Mouse (Mus musculus): Measurements from ENCODE around the gene Tsnaxip1. TPM values are rescaled to one million over a fixed set of nuclear protein-coding genes. Genes with fewer than 3 reads are reported as not detected.
A peak's percentile ranks its signal among the peaks of the same experiment; 100 is the strongest.

Gene Tsnaxip1
- polyA plus RNA-seq, 2 experiments = 0.18 to 0.19 TPM

GRCm38 (mm10) chr8:105851651-105852143 is 24.2 kb downstream of the Tsnaxip1 start:
- ATAC-seq (ENCODE audit: low FRiP score, low read depth) = peak; percentile 85
- peak; percentile 97 for DNase-seq (ENCODE audit: low spot score)
- H3K9ac ChIP-seq (ENCODE audit: low read depth, low read length, severe bottlenecking) = peak overlapping the region; percentile 71

DNA sequence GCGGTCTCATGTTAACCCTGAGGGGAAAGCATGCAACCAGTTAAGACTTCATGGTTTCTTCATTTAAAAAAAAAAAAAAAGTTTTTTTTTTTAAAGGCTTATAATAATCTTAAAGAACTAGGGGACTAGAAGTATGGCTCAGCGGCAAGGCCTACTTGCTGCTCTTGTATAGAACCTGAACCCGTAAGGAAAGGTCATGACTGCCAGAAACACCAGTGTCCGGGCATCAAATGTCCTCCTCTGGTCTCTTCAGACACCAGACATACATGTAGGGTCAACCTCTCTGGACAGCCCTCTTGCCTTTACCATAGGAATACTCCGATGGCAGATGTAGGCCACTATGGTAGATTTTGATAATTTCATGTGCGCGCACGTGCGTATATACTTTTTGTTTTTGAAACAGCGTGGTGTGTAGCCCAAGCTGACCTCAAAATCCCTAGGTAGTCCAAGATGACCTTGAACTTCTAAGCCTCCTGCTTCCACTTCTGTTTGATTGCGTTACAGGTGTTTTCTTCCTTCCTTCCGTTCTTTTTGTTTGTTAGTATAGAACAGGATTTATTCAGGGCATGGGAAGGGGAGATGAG is 24.7 kb downstream of the Tsnaxip1 start:
- no peak overlapping the region for H3K9ac ChIP-seq (ENCODE audit: low read depth, low read length, severe bottlenecking)
- H3K9me3 ChIP-seq (ENCODE audit: control insufficient read depth, low read length) = no peaks in the 10 kb centered on the region
- peaks cover 19% of the 10 kb centered on the region for H3K4me1 ChIP-seq (ENCODE audit: control insufficient read depth, insufficient read depth, low read length)
- H3K4me2 ChIP-seq (replicated peaks; ENCODE audit: low read depth, low read length, severe bottlenecking) = no peak overlapping the region; the same call in 1 of the 2 replicates
- peaks cover 20% of the 10 kb centered on the region for H3K36me3 ChIP-seq (ENCODE audit: control insufficient read depth, insufficient read depth, low read length)
- no peaks in the 10 kb centered on the region for H3K27me3 ChIP-seq (ENCODE audit: control insufficient read depth, insufficient read depth, low read length)
- no peak for TF ChIP-seq POLR2A (IDR thresholded peaks at IDR 0.05; ENCODE audit: borderline replicate concordance, extremely low read depth, insufficient read depth, insufficient read length)
- DNase-seq (ENCODE audit: low spot score) (no peak), ATAC-seq (ENCODE audit: low FRiP score, low read depth) (no peak)
- peak overlapping the region; percentile 66; the same call in 1 of the 2 replicates for H3K27ac ChIP-seq (replicated peaks; ENCODE audit: low read depth, low read length)
- WGBS = 80% methylated on average over 12 of the region's 12 CpGs
- peak overlapping the region; percentile 70 for H3K4me3 ChIP-seq (replicated peaks; ENCODE audit: low read length)

More at GRCm38 (mm10) chr8:105851651-105852143, 24.2 kb downstream of the Tsnaxip1 start:
- peak; percentile 97; the same call in 1 of the 2 replicates for TF ChIP-seq POLR2A (IDR thresholded peaks at IDR 0.05; ENCODE audit: borderline replicate concordance, extremely low read depth, insufficient read depth, insufficient read length)
- WGBS = under 1% methylated on average over 34 of the region's 34 CpGs
- no peaks in the 10 kb centered on the region for H3K9me3 ChIP-seq (ENCODE audit: control insufficient read depth, low read length)
- peaks cover 26% of the 10 kb centered on the region for H3K36me3 ChIP-seq (ENCODE audit: control insufficient read depth, insufficient read depth, low read length)
- peak overlapping the region; percentile 70 for H3K4me3 ChIP-seq (replicated peaks; ENCODE audit: low read length)
- peaks cover 13% of the 10 kb centered on the region for H3K4me1 ChIP-seq (ENCODE audit: control insufficient read depth, insufficient read depth, low read length)
- no peaks in the 10 kb centered on the region for H3K27me3 ChIP-seq (ENCODE audit: control insufficient read depth, insufficient read depth, low read length)
- H3K27ac ChIP-seq (replicated peaks; ENCODE audit: low read depth, low read length) = peak overlapping the region; percentile 66
- peak overlapping the region; percentile 69 for H3K4me2 ChIP-seq (replicated peaks; ENCODE audit: low read depth, low read length, severe bottlenecking)

DNA sequence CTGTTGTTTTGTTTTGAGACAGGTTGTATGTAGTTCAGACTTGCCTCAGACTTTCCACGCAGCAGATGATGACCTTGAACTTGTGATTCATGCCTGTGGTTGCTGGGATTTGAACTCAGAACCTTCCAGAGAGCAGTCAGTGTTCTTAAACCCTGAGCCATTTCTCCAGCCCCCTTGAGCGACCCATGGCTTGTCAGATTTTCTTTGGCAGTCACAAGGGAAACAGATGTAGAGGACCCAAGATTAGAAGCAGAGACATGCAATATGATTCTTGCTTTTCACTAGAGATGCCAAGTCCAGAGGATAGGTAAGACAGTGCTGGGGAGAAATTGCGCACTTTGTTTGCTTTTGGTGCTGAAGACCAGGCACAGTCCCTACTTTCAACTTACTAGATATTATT is 25.6 kb downstream of the Tsnaxip1 start, which contains the start of gene Cenpt:
TSS of gene Cenpt (minus strand) at position 101 of the 400 bp plus-strand sequence.
- Histone ChIP-seq H3K9ac (ENCODE audit: low read depth, low read length, severe bottlenecking) (no peak within 1 kb of the TSS), H3K4me2 (replicated peaks; ENCODE audit: low read depth, low read length, severe bottlenecking) (no peak within 1 kb of the TSS), H3K4me3 (replicated peaks; ENCODE audit: low read length) (no peak within 1 kb of the TSS; the same call in none of the 2 replicates), H3K36me3 (ENCODE audit: control insufficient read depth, insufficient read depth, low read length) (peaks cover 16% of the 10 kb centered on the region), H3K4me1 (ENCODE audit: control insufficient read depth, insufficient read depth, low read length) (peaks cover 26% of the 10 kb centered on the region), H3K27ac (replicated peaks; ENCODE audit: low read depth, low read length) (no peak within 1 kb of the TSS), H3K9me3 (ENCODE audit: control insufficient read depth, low read length) (no peaks in the 10 kb centered on the region), H3K27me3 (ENCODE audit: control insufficient read depth, insufficient read depth, low read length) (no peaks in the 10 kb centered on the region)
- ATAC-seq (ENCODE audit: low FRiP score, low read depth) (no peak), DNase-seq (ENCODE audit: low spot score) (no peak)
- TF ChIP-seq POLR2A (IDR thresholded peaks at IDR 0.05; ENCODE audit: borderline replicate concordance, extremely low read depth, insufficient read depth, insufficient read length) = no peak
- 92% methylated on average over 3 of the region's 3 CpGs for WGBS

DNA sequence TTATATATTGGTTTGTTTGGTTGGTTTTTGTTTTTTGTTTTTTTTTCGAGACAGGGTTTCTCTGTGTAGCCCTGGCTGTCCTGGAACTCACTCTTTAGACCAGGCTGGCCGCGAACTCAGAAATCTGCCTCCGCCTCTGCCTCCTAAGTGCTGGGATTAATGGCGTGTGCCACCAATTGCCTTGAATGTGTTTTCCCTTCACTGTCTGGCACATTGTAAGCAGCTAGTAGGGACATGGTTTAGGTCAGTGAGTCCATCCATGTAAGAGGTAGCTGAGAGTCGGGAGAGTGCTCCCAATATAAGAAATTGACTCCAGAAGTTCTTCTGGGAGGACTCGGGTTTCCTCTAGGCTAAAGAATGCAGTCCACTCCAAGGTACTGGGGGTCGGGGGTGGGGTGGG is 26.8 kb downstream of the Tsnaxip1 start:
- DNase-seq (ENCODE audit: low spot score) = no peak
- ATAC-seq (ENCODE audit: low FRiP score, low read depth) = no peak
- H3K27me3 ChIP-seq (ENCODE audit: control insufficient read depth, insufficient read depth, low read length) = no peaks in the 10 kb centered on the region
- peak overlapping the region; percentile 78 for H3K9ac ChIP-seq (ENCODE audit: low read depth, low read length, severe bottlenecking)
- peak overlapping the region; percentile 79 for H3K4me3 ChIP-seq (replicated peaks; ENCODE audit: low read length)
- TF ChIP-seq POLR2A (IDR thresholded peaks at IDR 0.05; ENCODE audit: borderline replicate concordance, extremely low read depth, insufficient read depth, insufficient read length) = no peak
- no peaks in the 10 kb centered on the region for H3K9me3 ChIP-seq (ENCODE audit: control insufficient read depth, low read length)
- peaks cover 5% of the 10 kb centered on the region for H3K36me3 ChIP-seq (ENCODE audit: control insufficient read depth, insufficient read depth, low read length)
- H3K4me1 ChIP-seq (ENCODE audit: control insufficient read depth, insufficient read depth, low read length) = peaks cover 27% of the 10 kb centered on the region
- 23% methylated on average over 8 of the region's 8 CpGs for whole genome bisulfite sequencing
- peak overlapping the region; percentile 37 for H3K4me2 ChIP-seq (replicated peaks; ENCODE audit: low read depth, low read length, severe bottlenecking)
- H3K27ac ChIP-seq (replicated peaks; ENCODE audit: low read depth, low read length) = no peak overlapping the region

GRCm38 (mm10) chr8:105854715-105855216 is 27.2 kb downstream of the Tsnaxip1 start, which contains the start of gene Thap11:
Gene Thap11 (plus strand): TSS chr8:105855132.
- H3K36me3 ChIP-seq (ENCODE audit: control insufficient read depth, insufficient read depth, low read length) = 0 out of 2 replicates have a peak, but pooled peaks cover 5% of the 10 kb centered on the region
- H3K4me3 ChIP-seq (replicated peaks; ENCODE audit: low read length) = peak within 1 kb of the TSS; percentile 79
- H3K9me3 ChIP-seq (ENCODE audit: control insufficient read depth, low read length) = no peaks in the 10 kb centered on the region
- no peaks in the 10 kb centered on the region for H3K27me3 ChIP-seq (ENCODE audit: control insufficient read depth, insufficient read depth, low read length)
- peak; percentile 97 for DNase-seq (ENCODE audit: low spot score)
- TF ChIP-seq POLR2A (IDR thresholded peaks at IDR 0.05; ENCODE audit: borderline replicate concordance, extremely low read depth, insufficient read depth, insufficient read length) = peak; percentile 66; the same call in 1 of the 2 replicates
- ATAC-seq (ENCODE audit: low FRiP score, low read depth) = peak; percentile 92
- peak within 1 kb of the TSS; percentile 96 for H3K4me2 ChIP-seq (replicated peaks; ENCODE audit: low read depth, low read length, severe bottlenecking)
- peaks cover 32% of the 10 kb centered on the region for H3K4me1 ChIP-seq (ENCODE audit: control insufficient read depth, insufficient read depth, low read length)
- H3K27ac ChIP-seq (replicated peaks; ENCODE audit: low read depth, low read length) = peak within 1 kb of the TSS; percentile 85
- peak within 1 kb of the TSS; percentile 78 for H3K9ac ChIP-seq (ENCODE audit: low read depth, low read length, severe bottlenecking)
- WGBS = 1% methylated on average over 42 of the region's 43 CpGs
